Mouse (Mus musculus) midbrain, embryonic 13.5 days (tissue): ENCODE results near the gene Clec3a. TPM values are rescaled to one million over a fixed set of nuclear protein-coding genes. Genes with fewer than 3 reads are reported as not detected.
A peak's percentile ranks its signal among the peaks of the same experiment; 100 is the strongest.

ENCODE experiments used
- ATAC-seq: fragments of 200-750 bp; cut with Nextera tagmentation; 2 replicates; pipeline ENCODE4 v1.8.0; 2017; ENCODE audit warnings: mild to moderate bottlenecking, moderate TSS enrichment, moderate library complexity
- H3K27ac ChIP-seq: fragments of 300-500 bp; sonication (generic); 2 replicates; pipeline ENCODE4 v1.5.1; 2015; ENCODE audit warnings: inconsistent platforms, mild to moderate bottlenecking, moderate library complexity
- H3K27me3 ChIP-seq: fragments of 300-500 bp; sonication (generic); 2 replicates; pipeline ENCODE4 v1.6.1; 2015; ENCODE audit warnings: mild to moderate bottlenecking, inconsistent platforms
- H3K36me3 ChIP-seq: fragments of 300-500 bp; sonication (generic); 2 replicates; pipeline ENCODE4 v1.6.1; 2015; ENCODE audit warnings: mild to moderate bottlenecking, inconsistent platforms
- H3K4me1 ChIP-seq: fragments of 300-500 bp; sonication (generic); replicated peaks from 2 replicates; pipeline ENCODE4 v1.6.1; 2015; ENCODE audit warnings: inconsistent platforms
- H3K4me2 ChIP-seq: fragments of 300-500 bp; sonication (generic); replicated peaks from 2 replicates; pipeline ENCODE4 v1.6.1; 2015; ENCODE audit warnings: moderate library complexity, mild to moderate bottlenecking, inconsistent platforms
- H3K4me3 ChIP-seq: fragments of 300-500 bp; sonication (generic); replicated peaks from 2 replicates; pipeline ENCODE4 v1.5.1; 2015; ENCODE audit warnings: mild to moderate bottlenecking, inconsistent platforms
- H3K9ac ChIP-seq: fragments of 300-500 bp; sonication (generic); replicated peaks from 2 replicates; pipeline ENCODE4 v1.6.1; 2015; ENCODE audit warnings: mild to moderate bottlenecking, inconsistent platforms
- H3K9me3 ChIP-seq: fragments of 300-500 bp; sonication (generic); 2 replicates; pipeline ENCODE4 v1.6.1; 2016; ENCODE audit warnings: mild to moderate bottlenecking, inconsistent platforms
- WGBS: fragments of 180-500 bp; shearing (Covaris S2); methylation state at CpG from one replicate; pipeline ENCODE4 v1.1.7; 2015; 5-methylcytosine and 5-hydroxymethylcytosine counted together
- polyA plus RNA-seq: library from polyadenylated mRNA; unstranded; fragments of >200 nt; fragmentation: Nextera tagmentation; extraction: Ambion mirVana; gene quantifications from 2 replicates; pipeline ENCODE4 v1.2.1, GENCODE M21; 2015

Clec3a gene
- polyA plus RNA-seq = not detected in 2 replicates

DNA sequence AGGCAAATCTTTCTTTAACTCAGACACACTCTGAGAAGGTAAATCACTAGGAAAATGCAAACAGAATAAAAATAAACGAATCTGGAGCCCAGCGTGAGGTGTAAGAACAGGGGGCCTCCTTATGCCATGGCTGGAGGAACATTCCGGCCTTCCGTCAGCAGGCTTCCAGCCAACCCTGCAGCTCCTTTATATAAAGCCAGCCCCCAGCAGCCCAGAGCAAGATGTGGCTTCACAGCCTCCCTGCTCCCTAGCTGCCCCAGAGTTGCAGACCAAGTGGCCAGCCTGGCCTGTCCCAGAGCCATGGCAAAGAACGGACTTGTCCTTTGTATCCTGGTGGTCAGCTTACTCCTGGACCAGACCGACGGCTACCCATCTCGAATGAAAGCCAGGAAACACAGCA, at the start of gene Clec3a:
TSS of gene Clec3a (plus strand) at position 301 of the 400 bp plus-strand sequence.
- 84% methylated on average over 8 of the region's 8 CpGs for WGBS
- H3K4me3 ChIP-seq = no peak within 1 kb of the TSS
- H3K27ac ChIP-seq = no peak within 1 kb of the TSS
- H3K9ac ChIP-seq = no peak within 1 kb of the TSS
- H3K4me2 ChIP-seq = no peak within 1 kb of the TSS
- no peaks in the 10 kb centered on the region for H3K4me1 ChIP-seq
- no peaks in the 10 kb centered on the region for H3K27me3 ChIP-seq
- ATAC-seq = no peak
- no peaks in the 10 kb centered on the region for H3K36me3 ChIP-seq
- no peaks in the 10 kb centered on the region for H3K9me3 ChIP-seq

DNA sequence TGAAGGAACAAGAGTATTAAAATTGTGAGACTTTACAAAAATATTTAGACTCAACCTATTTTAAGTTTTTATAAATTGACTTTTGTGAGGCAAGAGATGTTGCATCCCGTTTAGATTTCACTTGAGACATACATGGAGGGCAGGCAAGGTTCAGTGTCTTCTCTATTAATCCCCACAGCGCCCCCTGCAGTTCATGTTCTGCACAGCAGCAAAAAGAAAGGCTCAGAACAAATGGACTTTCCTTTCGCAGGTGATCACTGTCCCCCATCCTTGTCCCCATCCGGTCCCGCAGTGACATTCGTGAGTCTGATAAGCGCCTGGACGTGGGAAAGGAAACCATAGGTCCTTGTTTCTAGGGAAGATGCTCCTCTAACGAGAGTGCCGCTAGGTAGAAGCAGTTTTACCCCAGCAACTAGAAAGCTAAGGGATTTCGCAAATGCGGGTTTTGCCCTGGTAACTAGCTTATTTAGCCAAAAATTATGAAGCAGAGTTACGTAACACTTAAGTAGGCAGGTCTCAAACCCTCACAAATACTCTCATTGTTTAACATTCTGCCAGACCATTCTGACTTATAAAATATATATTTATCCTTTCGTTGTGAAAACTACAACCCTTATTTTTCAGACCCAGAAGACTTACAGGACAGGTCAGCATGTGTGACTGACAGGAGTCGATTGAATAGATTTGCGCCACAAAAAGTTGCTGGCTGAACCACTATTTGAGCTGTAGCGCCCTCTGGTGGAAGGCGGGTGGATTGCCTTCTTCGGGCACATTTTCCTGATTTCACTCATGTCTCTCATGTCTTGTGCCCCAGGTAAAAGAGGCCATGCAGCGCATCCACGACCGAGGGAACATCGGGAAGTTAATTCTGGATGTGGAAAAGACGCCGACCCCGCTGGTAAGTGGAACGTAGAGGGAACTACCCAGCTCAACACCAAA, 48.6 kb upstream of the Clec3a start:
- Histone ChIP-seq H3K4me2 (peak overlapping the region; percentile 14), H3K9me3 (no peaks in the 10 kb centered on the region), H3K27ac (no peak overlapping the region), H3K27me3 (no peaks in the 10 kb centered on the region), H3K36me3 (peaks cover 13% of the 10 kb centered on the region; the same call in 1 of the 2 replicates), H3K4me3 (no peak overlapping the region), H3K4me1 (no peaks in the 10 kb centered on the region), H3K9ac (0 out of 2 replicates have a peak overlapping the region, but pooled peaks have one; percentile 36)
- 42% methylated on average over 27 of the region's 27 CpGs for WGBS
- ATAC-seq = no peak

DNA sequence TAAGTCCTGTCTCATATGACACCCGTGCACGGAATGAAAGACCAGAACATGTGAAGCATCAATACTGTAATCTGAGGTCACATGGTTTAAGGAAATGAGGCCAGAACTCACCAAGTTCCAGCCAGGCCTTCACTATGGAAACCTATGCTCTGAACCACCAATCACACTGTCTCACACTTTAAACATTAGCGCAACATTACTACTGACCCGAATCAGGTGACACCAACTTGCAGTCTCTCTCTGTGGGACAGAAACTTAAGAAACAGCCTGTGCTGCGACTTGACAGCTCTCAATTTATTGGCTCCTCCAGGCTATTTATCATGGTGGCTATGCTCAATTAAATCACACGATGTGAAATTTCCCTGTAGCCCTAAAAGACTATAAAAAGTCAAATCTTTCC, 43.5 kb upstream of the Clec3a start:
- H3K27ac ChIP-seq = no peak overlapping the region
- no peak overlapping the region for H3K4me3 ChIP-seq
- no peak for ATAC-seq
- H3K4me1 ChIP-seq = no peaks in the 10 kb centered on the region
- no peak overlapping the region for H3K9ac ChIP-seq
- H3K27me3 ChIP-seq = no peaks in the 10 kb centered on the region
- 85% methylated on average over 6 of the region's 6 CpGs for WGBS
- H3K9me3 ChIP-seq = no peaks in the 10 kb centered on the region
- H3K36me3 ChIP-seq = peaks cover 14% of the 10 kb centered on the region; the same call in 1 of the 2 replicates
- no peak overlapping the region for H3K4me2 ChIP-seq

DNA sequence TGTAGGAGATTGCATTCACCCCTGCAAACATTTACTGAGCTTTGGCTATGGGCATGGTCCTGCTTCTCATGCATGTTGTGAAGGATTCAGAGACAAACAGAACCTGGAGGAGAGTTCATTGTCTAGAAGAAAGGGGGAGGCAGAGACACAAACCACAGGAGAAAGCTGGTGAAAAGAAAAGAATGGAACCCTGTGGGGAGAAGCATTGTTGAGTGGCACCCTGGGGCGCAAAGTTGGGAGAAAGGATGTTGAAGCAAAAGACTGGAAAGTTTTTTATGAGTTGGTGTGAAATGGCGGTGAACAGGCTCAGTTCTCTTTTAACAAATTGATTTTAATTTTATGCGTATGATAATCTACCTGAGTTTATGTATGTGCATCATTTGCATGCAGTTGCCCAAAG, 33.7 kb upstream of the Clec3a start:
- Histone ChIP-seq H3K27me3 (no peaks in the 10 kb centered on the region), H3K36me3 (no peaks in the 10 kb centered on the region), H3K4me1 (no peaks in the 10 kb centered on the region), H3K4me3 (no peak overlapping the region), H3K27ac (no peak overlapping the region), H3K9me3 (no peaks in the 10 kb centered on the region), H3K4me2 (no peak overlapping the region), H3K9ac (no peak overlapping the region)
- 71% methylated on average over 3 of the region's 3 CpGs for WGBS
- ATAC-seq = no peak

DNA sequence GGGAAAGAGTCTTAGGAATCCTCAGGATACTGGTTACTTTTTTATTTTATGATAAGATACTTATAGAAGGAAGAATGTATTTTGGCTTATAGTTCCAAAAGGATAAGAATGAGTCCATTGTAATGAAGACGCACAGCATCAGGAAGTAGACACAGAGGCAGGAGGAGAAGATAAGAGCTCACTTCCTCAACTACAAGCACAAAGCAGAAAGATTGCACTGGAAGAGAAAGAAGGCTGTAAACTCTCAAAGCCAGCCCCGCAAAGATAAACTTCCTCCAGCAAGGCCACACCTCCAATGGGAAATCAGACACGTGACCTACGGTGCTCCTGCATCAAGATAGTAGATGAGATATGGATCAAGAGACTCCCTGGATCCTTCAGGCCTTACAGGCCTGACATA, 30.4 kb upstream of the Clec3a start:
- ATAC-seq = no peak
- Histone ChIP-seq H3K4me1 (no peaks in the 10 kb centered on the region), H3K9ac (no peak overlapping the region), H3K4me3 (no peak overlapping the region), H3K27ac (no peak overlapping the region), H3K27me3 (no peaks in the 10 kb centered on the region), H3K4me2 (no peak overlapping the region), H3K9me3 (no peaks in the 10 kb centered on the region), H3K36me3 (no peaks in the 10 kb centered on the region)
- 93% methylated on average over 4 of the region's 4 CpGs for WGBS

DNA sequence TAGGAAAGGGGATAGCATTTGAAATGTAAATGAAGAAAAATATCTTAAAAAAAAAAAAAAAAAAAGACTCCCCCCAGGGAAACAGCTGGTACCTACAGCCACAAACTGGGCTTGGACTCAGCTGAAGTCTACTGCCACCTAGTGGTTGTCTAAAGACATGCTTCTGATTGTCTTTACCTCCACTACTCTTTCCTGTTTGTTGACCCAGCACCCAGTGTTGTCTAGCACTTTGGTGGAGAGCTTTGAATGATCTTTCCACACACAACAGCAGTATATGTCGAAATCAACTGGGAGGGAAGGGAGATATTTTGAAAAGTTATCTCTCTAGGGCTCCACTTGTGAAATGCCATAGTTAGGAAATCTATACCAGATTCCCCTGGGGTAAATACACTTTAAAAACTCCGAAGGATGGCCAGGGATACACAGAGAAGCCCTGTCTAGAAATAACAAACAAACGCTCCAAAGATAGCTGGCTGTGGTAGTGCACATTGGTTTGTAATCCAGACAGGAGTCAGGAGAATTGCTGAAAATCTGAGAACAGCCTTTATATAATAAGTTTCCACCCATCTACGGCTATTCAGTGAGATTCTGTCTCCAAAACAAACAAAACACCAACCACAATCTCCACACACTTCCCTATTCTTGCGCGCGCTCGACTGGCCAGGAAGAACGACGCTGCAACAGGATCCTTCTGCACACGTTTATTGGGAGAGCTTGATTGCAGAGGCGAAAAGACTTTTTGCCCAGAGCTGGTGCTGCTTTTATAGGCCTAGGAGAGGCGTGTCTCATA, 27.2 kb upstream of the Clec3a start:
- Histone ChIP-seq H3K4me3 (no peak overlapping the region), H3K9ac (no peak overlapping the region), H3K4me1 (no peaks in the 10 kb centered on the region), H3K27me3 (no peaks in the 10 kb centered on the region), H3K4me2 (no peak overlapping the region), H3K36me3 (no peaks in the 10 kb centered on the region), H3K27ac (no peak overlapping the region), H3K9me3 (no peaks in the 10 kb centered on the region)
- no peak for ATAC-seq
- 93% methylated on average over 12 of the region's 13 CpGs for WGBS

DNA sequence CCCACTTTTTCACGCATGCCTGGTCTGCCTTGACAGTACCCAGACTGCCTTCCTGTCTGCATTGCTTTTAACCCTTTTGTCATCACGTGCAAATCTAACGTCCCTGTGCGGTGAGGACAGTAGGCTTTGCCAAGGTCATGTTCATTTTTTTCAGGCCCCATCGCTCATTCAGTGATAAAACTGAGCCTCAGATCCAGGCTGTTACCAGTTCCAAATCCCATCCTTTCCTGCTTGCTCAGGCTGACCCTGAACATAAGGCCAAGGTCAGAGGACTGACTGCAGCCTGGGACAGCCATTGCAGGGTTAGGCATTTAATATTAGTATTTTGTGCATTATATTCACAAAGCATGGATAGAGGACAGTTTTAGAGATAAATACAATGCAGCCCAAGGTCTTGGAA, 19.6 kb upstream of the Clec3a start:
- Histone ChIP-seq H3K27me3 (no peaks in the 10 kb centered on the region), H3K9ac (no peak overlapping the region), H3K36me3 (no peaks in the 10 kb centered on the region), H3K9me3 (no peaks in the 10 kb centered on the region), H3K4me2 (no peak overlapping the region), H3K27ac (no peak overlapping the region), H3K4me1 (peaks cover 15% of the 10 kb centered on the region), H3K4me3 (no peak overlapping the region)
- ATAC-seq = no peak
- WGBS = 94% methylated on average over 5 of the region's 5 CpGs

DNA sequence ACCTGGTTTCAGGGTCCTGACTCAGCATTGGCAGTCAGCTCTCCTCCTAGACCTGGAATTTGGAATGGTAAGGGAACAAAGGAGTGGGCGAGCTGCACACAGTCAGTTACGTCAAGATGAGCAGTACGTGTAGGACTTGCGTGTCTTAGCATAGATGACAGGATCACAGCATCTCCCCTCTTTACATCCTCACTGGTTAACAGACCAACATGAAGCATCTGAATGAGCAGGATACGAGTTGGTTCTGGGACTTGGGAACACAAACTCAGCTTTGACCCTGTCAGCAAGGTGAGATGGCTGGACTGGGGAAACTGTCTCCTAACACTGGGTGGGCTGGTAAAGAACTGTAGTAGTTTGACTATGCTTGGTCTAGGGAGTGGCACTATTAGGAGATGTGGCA, 18.6 kb upstream of the Clec3a start:
- WGBS = 95% methylated on average over 5 of the region's 5 CpGs
- Histone ChIP-seq H3K9me3 (no peaks in the 10 kb centered on the region), H3K4me3 (no peak overlapping the region), H3K9ac (no peak overlapping the region), H3K36me3 (no peaks in the 10 kb centered on the region), H3K4me1 (peaks cover 18% of the 10 kb centered on the region), H3K27me3 (no peaks in the 10 kb centered on the region), H3K27ac (no peak overlapping the region), H3K4me2 (no peak overlapping the region)
- no peak for ATAC-seq

DNA sequence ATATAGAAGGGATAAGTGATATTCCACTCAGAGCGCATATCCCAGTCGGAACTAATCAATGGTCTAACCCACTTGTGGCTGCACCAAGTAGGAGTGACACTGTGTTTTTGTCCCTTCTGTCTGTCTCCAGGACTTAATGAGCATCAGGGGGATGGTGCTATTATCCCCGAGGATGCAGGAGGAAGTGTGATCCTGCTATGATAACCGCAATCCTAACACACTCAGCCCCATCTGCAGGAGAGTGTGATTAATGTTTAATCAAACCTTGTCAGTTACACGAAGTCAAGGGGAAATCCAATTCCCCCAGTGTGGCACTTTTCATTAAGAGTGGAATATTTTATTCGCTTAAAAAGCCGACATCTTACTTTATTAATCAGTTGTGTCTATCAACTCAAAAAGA, 16.2 kb upstream of the Clec3a start:
- H3K36me3 ChIP-seq = no peaks in the 10 kb centered on the region
- WGBS = 52% methylated on average over 7 of the region's 7 CpGs
- H3K27me3 ChIP-seq = no peaks in the 10 kb centered on the region
- no peak overlapping the region for H3K9ac ChIP-seq
- ATAC-seq = no peak
- H3K4me1 ChIP-seq = peaks cover 18% of the 10 kb centered on the region
- H3K4me3 ChIP-seq = no peak overlapping the region
- no peaks in the 10 kb centered on the region for H3K9me3 ChIP-seq
- H3K4me2 ChIP-seq = no peak overlapping the region
- no peak overlapping the region for H3K27ac ChIP-seq

DNA sequence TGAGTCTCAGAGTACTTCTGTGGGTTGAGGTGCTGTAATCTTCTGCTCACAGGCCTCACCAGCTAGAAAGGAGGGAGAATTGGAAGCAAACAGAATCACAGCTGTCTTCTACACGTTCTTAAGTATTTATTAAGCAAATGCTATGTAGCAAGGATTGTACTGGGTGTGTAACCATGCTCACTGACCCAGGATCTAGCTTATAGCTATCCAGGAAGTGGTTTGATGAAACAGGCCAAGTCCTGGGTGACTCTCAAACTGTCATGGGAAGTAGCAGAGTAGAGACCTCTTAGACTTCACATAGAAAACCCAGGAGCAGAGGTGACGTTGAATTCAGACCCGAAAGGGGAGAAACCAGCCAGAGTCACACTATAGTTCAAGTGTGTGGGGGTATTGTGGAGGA, 6.5 kb upstream of the Clec3a start:
- 81% methylated on average over 3 of the region's 3 CpGs for WGBS
- no peaks in the 10 kb centered on the region for H3K27me3 ChIP-seq
- ATAC-seq = no peak

DNA sequence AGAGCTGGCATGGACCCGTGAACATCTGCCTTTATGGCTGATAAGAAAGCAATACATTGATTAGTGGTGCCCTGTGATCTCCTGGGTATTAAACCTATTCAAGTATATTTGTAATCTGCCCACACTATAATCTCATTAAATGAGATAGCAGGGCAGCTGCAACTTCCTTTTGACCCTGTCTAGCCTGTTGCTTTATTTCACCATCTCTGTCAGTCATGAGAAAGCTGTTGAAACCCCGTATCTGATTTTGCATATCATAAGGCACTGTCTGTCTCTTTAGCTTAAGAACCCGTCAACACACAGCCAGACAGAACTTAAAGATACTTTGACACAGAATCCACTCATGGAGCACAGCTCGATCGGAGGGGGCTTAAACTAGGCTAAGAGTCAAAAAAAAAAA, 600 bp downstream of the Clec3a start:
- Histone ChIP-seq H3K4me1 (no peaks in the 10 kb centered on the region), H3K9me3 (no peaks in the 10 kb centered on the region), H3K9ac (no peak overlapping the region), H3K4me2 (no peak overlapping the region), H3K4me3 (no peak overlapping the region), H3K36me3 (no peaks in the 10 kb centered on the region), H3K27me3 (no peaks in the 10 kb centered on the region), H3K27ac (no peak overlapping the region)
- 60% methylated on average over 5 of the region's 5 CpGs for WGBS
- ATAC-seq = no peak

More for the DNA sequence above, 6.5 kb upstream of the Clec3a start:
- H3K27ac ChIP-seq = no peak overlapping the region
- H3K4me2 ChIP-seq = no peak overlapping the region
- H3K4me1 ChIP-seq = no peaks in the 10 kb centered on the region
- no peak overlapping the region for H3K9ac ChIP-seq
- H3K9me3 ChIP-seq = no peaks in the 10 kb centered on the region
- no peaks in the 10 kb centered on the region for H3K36me3 ChIP-seq
- no peak overlapping the region for H3K4me3 ChIP-seq

DNA sequence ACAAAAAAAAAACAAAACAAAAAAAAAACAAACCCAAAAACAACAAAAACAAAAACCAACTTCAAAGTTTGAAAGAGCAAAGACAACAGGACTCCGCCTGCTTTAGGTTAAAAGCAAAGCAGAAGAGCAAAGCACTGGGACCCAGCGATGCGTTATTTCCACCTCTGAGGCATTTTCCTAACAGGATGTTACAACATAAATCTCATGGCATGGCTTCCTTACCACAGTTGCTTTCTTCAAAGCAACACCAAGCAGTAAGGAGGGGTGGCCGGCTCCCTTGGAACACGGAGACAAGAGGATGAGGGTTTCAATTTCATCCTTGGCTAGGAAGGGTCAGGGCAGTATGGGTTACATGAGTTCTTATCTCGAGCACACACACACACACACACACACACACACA, 1.0 kb downstream of the Clec3a start:
- WGBS = 81% methylated on average over 6 of the region's 6 CpGs

More for the DNA sequence above, 1.0 kb downstream of the Clec3a start:
- ATAC-seq = no peak
- no peak overlapping the region for H3K4me3 ChIP-seq
- H3K36me3 ChIP-seq = no peaks in the 10 kb centered on the region
- no peak overlapping the region for H3K9ac ChIP-seq
- no peaks in the 10 kb centered on the region for H3K9me3 ChIP-seq
- H3K4me2 ChIP-seq = no peak overlapping the region
- H3K27me3 ChIP-seq = no peaks in the 10 kb centered on the region
- no peaks in the 10 kb centered on the region for H3K4me1 ChIP-seq
- H3K27ac ChIP-seq = no peak overlapping the region
